Mouse (Mus musculus) adrenal gland, postnatal 4 days (tissue): ENCODE measurements at regions not wholly inside any gene's neighbourhood (a gene's known extent, or its start where the extent isn't known, plus 50 kb on each side); places are given as distances from the start of the nearest gene placed in this dataset.

Source experiments
- DNase-seq, 2 experiments: peaks; one replicate each; pipeline ENCODE4 v3.0.0; 2021 to 2022; ENCODE audit warnings: low spot score in 2 of 2, mixed read lengths in 2 of 2

DNA sequence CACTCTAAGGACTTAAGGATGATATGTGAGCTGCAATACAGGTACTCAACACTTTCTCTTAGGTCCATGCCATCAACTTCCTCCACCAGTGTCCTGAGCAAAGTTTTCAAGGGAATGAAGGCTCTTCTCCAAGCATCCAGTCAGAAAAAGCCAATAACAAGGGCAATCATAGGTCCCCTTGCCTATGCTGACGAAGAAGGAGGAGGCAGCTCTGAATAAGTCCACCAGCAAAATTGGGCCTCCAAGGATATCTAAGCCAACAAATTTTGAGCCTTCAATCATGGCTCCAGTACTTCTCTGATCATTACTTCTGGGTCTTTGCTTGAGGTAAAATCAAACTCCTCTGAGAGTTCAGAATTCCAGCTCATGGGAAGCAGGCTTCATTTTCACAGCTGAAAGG lies 293.1 kb downstream of the Snurf start:
- DNase-seq: peak; percentile 4 to 5
